Mouse (Mus musculus) monocyte, adult 59 days (primary cell): ENCODE data around the gene Fignl2. TPM values are rescaled to one million over a fixed set of nuclear protein-coding genes. Genes with fewer than 3 reads are reported as not detected.

Experiments
- total RNA-seq, 2 experiments: library from RNA; stranded (reverse); gene quantifications; one replicate each; pipeline ENCODE4 v1.2.4; 2023

Fignl2 gene
- 1 to 10 TPM in 1 of 2 experiments, under 1 TPM in 1; 0.89 to 1.0 TPM for total RNA-seq

DNA sequence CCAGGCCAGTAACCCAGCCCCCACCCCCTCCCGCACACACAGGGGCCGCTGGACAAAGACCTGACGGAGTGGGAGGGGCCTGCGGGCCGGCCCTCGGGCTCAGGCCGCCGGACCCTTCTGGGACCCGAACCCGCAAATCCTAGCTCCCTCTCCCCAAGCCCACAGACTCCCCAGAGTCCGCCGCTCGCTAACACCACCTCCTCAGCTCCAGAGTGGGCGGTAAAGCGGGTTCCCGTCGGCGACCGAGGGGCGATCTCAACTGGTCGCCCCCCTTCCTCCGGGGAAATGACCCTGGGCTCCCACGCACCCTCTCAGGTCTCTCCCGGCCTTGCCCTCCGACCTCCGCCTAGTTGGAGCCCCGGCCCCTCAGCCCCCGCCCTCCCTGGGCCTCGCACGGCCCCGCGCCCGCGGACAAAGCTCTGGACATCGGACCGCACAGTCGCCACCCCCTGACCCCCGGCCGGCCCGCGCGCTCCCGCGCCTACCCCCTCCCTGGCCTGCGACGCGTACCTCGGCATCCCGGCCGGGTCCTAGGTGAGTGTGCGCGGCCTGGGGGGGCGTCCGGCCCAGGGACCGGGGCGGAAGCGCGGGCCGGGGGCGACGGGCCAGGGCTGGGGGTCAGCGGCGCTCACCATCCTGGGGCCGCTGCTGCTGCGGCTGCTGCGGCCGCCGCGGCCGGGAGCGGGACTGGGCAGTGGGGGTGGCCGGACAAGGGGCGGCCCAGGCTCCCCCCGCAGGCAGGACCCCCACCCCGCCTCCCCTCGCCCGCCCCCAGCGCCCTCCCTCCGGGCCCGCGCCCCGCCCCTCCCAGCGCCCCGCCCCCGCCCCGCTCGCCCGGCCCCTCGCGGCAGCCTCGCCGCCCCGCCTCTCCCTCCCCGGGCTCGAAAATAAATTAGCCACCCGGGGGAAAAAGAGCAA is at the start of gene Fignl2:
Gene Fignl2 (minus strand): TSS at position 755 of the 918 bp plus-strand sequence.

DNA sequence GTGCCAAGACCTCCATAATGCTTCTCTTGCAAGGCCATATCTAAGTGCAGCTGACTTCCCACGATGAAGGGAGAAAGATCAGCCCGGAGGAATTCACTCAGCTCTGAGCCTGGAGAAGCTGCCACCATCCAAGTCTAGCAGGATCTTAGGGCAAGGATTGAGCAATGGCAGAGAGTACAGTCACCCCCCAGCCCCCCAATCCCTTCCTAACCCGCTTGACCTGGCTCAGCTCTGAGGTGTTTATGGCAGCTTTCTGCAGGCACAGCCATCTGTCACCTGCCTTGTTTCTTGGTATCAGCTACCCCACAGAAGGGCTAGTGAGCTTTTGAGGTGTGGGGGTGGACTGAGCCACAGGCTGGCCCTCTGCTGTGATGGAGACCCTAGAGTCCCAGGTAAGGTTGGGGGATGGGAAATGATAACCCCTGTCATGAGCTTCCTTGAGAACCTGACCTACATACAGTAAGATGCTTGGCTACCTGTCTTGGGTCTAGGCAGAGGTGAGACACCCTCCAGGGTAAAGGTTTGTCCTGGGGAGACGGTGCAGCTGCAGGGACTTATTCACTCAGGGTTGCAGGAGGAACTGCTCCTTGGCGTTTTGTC is 37.2 kb upstream of the Fignl2 start, which contains the start of gene Ankrd33:
Gene Ankrd33 (plus strand): TSS at position 245 of the 600 bp plus-strand sequence.

DNA sequence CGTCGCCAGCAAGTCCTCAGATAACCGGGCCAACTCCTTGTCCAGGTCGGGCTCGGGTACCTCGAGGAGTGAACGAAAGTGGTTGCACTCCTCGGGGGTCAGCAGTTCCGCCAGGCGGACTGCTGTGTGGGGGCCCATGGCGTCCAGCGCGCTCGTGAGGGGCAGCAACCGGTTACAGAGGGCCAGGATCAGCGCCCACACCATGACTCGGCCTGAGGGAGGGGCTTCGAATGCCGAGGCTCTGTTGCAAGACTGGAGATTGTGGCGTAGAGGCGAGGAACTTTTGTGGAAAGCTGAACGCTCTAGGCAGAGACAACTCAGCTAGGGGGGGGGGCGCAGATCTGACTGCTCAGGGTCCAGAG is 31.2 kb downstream of the Fignl2 start, which contains the start of gene Gm47841:
Gene Gm47841 (minus strand): TSS at position 204 of the 362 bp plus-strand sequence.

Other genes starting within 250 kb of the Fignl2 start
- not detected for gene Scn8a, start 208.7 kb downstream of the Fignl2 start, total RNA-seq
- gene Gm47841, start 31.2 kb downstream of the Fignl2 start, total RNA-seq: not detected
- not detected for gene Ankrd33, start 37.2 kb upstream of the Fignl2 start, total RNA-seq
- gene Acvrl1, start 50.0 kb upstream of the Fignl2 start, total RNA-seq: 10 to 100 TPM; 52.6 to 61.6 TPM
- gene Acvr1b, start 95.5 kb upstream of the Fignl2 start, total RNA-seq: 10 to 100 TPM; 25.7 to 26.7 TPM
- 10 to 100 TPM; 15.2 to 17.9 TPM for gene Grasp, start 145.6 kb upstream of the Fignl2 start, total RNA-seq
- 1,000 to 10,000 TPM; 2,185 to 2,202 TPM for gene Nr4a1, start 175.7 kb upstream of the Fignl2 start, total RNA-seq
- gene Atg101, start 205.7 kb upstream of the Fignl2 start, total RNA-seq: 10 to 100 TPM; 42.9 to 44.5 TPM
- under 1 TPM; 0.46 to 0.79 TPM for gene 6030408B16Rik, start 214.6 kb upstream of the Fignl2 start, total RNA-seq